Mouse (Mus musculus) heart, embryonic 10.5 days (tissue): ENCODE measurements around the gene Olfr190. TPM values are rescaled to one million over a fixed set of nuclear protein-coding genes. Genes with fewer than 3 reads are reported as not detected.

Experiments
- DNase-seq: peaks from one replicate; pipeline ENCODE4 v3.0.0-alpha.2; 2017; ENCODE audit warnings: low spot score
- H3K27ac ChIP-seq: fragments of 300-500 bp; sonication (generic); 2 replicates; pipeline ENCODE4 v1.5.1; 2016; ENCODE audit warnings: mild to moderate bottlenecking
- H3K27me3 ChIP-seq: fragments of 300-500 bp; sonication (generic); 2 replicates; pipeline ENCODE4 v1.6.1; 2016; ENCODE audit warnings: mild to moderate bottlenecking; ENCODE audit not compliant: poor library complexity, insufficient read depth, severe bottlenecking
- H3K36me3 ChIP-seq: fragments of 300-500 bp; sonication (generic); 2 replicates; pipeline ENCODE4 v1.6.1; 2016; ENCODE audit warnings: mild to moderate bottlenecking, moderate library complexity
- H3K4me1 ChIP-seq: fragments of 300-500 bp; sonication (generic); 2 replicates; pipeline ENCODE4 v1.6.1; 2016; ENCODE audit warnings: mild to moderate bottlenecking
- H3K4me3 ChIP-seq: fragments of 300-500 bp; sonication (generic); 2 replicates; pipeline ENCODE4 v1.5.1; 2016; ENCODE audit warnings: mild to moderate bottlenecking, moderate library complexity
- H3K9me3 ChIP-seq: fragments of 300-500 bp; sonication (generic); 2 replicates; pipeline ENCODE4 v1.6.1; 2016; ENCODE audit warnings: mild to moderate bottlenecking, moderate library complexity
- WGBS: fragments of 180-500 bp; shearing (Covaris S2); methylation state at CpG from one replicate; pipeline ENCODE4 v1.1.7; 2016; 5-methylcytosine and 5-hydroxymethylcytosine counted together
- polyA plus RNA-seq: library from polyadenylated mRNA; unstranded; fragments of >200 nt; fragmentation: Nextera tagmentation; extraction: Ambion mirVana; gene quantifications from 2 replicates; pipeline ENCODE4 v1.2.1, GENCODE M21; 2016

The Olfr190 gene
- polyA plus RNA-seq, 1 experiment from 2014 or later = not detected

DNA sequence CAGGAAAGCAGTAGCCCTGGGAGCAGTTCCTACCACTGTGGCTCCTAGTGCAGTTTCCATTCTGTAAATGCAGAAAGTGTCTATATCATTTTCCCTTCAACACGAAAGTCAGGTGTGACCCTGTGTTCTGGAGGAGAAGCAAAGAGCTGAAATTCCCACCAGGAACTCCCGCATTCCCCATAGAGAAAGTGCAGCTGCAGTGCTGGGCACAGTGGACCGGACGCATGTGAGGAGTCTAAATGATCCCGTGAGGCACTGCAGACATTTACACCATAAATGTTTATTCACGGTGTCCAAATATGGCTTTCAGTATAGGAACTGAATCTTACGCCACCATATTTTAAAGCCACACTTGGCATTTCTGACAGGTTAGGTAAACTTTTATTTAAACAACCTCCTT lies 38.1 kb downstream of the Olfr190 start, which contains the start of gene Olfr187:
Gene Olfr187, minus strand, starts transcription at position 58 of the 400 bp plus-strand sequence.
- Histone ChIP-seq H3K27me3 (no peaks in the 10 kb centered on the region), H3K4me3 (no peak within 1 kb of the TSS), H3K9me3 (no peaks in the 10 kb centered on the region), H3K36me3 (no peaks in the 10 kb centered on the region), H3K27ac (no peak within 1 kb of the TSS), H3K4me1 (no peaks in the 10 kb centered on the region)
- 84% methylated on average over 7 of the region's 7 CpGs for WGBS
- no peak for DNase-seq

DNA sequence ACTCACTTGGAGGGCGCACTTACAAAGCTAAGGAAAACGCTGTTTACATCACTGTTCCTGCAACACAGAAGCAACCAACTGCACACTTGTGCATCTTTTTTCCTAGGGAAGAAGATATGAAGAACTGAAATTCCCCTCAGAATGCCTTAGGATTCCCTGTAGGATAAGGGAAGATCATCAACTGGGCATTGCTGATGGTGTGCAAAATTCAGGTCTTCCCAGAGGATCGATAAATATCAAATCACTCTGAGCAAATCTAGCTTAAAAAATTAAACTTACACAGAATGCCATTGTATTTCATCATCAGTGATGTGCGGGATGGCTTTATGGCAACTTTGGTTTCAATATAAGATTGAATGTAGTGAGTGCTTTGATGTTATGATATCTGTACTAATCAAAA lies 47.6 kb downstream of the Olfr190 start, which contains the start of gene Olfr186:
Gene Olfr186, minus strand, starts transcription at position 101 of the 400 bp plus-strand sequence.
- H3K36me3 ChIP-seq = no peaks in the 10 kb centered on the region
- no peak for DNase-seq
- H3K27ac ChIP-seq = no peak within 1 kb of the TSS
- no peaks in the 10 kb centered on the region for H3K4me1 ChIP-seq
- 85% methylated on average over 4 of the region's 4 CpGs for WGBS
- H3K27me3 ChIP-seq = no peaks in the 10 kb centered on the region
- no peaks in the 10 kb centered on the region for H3K9me3 ChIP-seq
- H3K4me3 ChIP-seq = no peak within 1 kb of the TSS

Other genes starting within 250 kb of the Olfr190 start
- not detected in 2 replicates for gene Olfr177, start 203.2 kb downstream of the Olfr190 start, polyA plus RNA-seq
- not detected in 2 replicates for gene Olfr178, start 185.9 kb downstream of the Olfr190 start, polyA plus RNA-seq
- not detected in 2 replicates for gene Olfr181, start 149.2 kb downstream of the Olfr190 start, polyA plus RNA-seq
- gene Olfr180, start 148.6 kb downstream of the Olfr190 start, polyA plus RNA-seq = not detected in 2 replicates
- gene Olfr183, start 82.6 kb downstream of the Olfr190 start, polyA plus RNA-seq = not detected in 2 replicates
- gene Olfr186, start 47.7 kb downstream of the Olfr190 start, polyA plus RNA-seq = not detected in 2 replicates
- gene Olfr187, start 38.2 kb downstream of the Olfr190 start, polyA plus RNA-seq = not detected in 2 replicates
- not detected in 2 replicates for gene Olfr191, start 11.8 kb upstream of the Olfr190 start, polyA plus RNA-seq
- gene Olfr193, start 33.9 kb upstream of the Olfr190 start, polyA plus RNA-seq = not detected in 2 replicates
- not detected in 2 replicates for gene Olfr194, start 43.1 kb upstream of the Olfr190 start, polyA plus RNA-seq
- not detected in 2 replicates for gene Olfr195, start 69.0 kb upstream of the Olfr190 start, polyA plus RNA-seq
- not detected in 2 replicates for gene Olfr196, start 92.4 kb upstream of the Olfr190 start, polyA plus RNA-seq
- not detected in 2 replicates for gene Olfr198, start 125.5 kb upstream of the Olfr190 start, polyA plus RNA-seq
- gene Olfr199, start 141.8 kb upstream of the Olfr190 start, polyA plus RNA-seq = not detected in 2 replicates
- gene Olfr201, start 194.6 kb upstream of the Olfr190 start, polyA plus RNA-seq = not detected in 2 replicates
- not detected in 2 replicates for gene Olfr202, start 208.8 kb upstream of the Olfr190 start, polyA plus RNA-seq
- gene Olfr203, start 220.9 kb upstream of the Olfr190 start, polyA plus RNA-seq = not detected in 2 replicates
- gene Olfr204, start 240.2 kb upstream of the Olfr190 start, polyA plus RNA-seq = not detected in 2 replicates